Mouse (Mus musculus): ENCODE measurements around the gene Cyb5r1. TPM values are rescaled to one million over a fixed set of nuclear protein-coding genes. Genes with fewer than 3 reads are reported as not detected.
"Not testable (repeated sequence)": the region's sequence is repeated elsewhere in the genome, so short reads cannot be mapped to it uniquely, and the experiment has no call there.

Gene Cyb5r1
- polyA plus RNA-seq, 1 experiment from 2014 or later: 39.9 TPM

DNA sequence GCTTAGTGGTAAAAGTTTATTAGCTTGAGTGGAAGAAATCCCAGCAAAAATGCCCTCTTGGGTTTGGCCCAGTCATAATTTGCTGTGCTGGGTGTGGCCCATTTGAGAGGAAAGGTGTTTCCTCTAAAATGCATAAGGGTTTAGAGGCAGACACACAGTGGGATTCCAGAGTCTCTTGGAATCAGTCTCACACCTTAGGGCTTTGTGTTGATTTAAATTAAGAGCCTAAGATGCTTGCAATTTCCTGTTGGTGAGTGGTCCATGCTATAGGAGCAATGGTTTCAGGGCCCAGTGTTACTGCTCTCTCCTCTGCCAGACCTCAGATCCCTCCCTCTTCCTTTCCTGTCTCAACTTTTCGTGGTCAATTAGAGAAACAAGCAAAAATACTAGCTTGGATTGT, 13.8 kb downstream of the Cyb5r1 start:
- 40% methylated on average over 1 of the region's 1 CpGs for WGBS
- H3K36me3 ChIP-seq (ENCODE audit: control insufficient read depth, insufficient read depth, low read length): peaks cover 11% of the 10 kb centered on the region; the same call in 1 of the 2 replicates
- H3K9ac ChIP-seq (replicated peaks; ENCODE audit: low read depth, low read length): no peak overlapping the region
- peaks cover 24% of the 10 kb centered on the region for H3K4me1 ChIP-seq (ENCODE audit: control insufficient read depth, insufficient read depth, low read length)
- no peak for ATAC-seq (ENCODE audit: insufficient number of reproducible peaks, insufficient read depth, low FRiP score, low read depth)
- no peaks in the 10 kb centered on the region for H3K9me3 ChIP-seq (ENCODE audit: control insufficient read depth, low read depth, low read length)
- no peaks in the 10 kb centered on the region for H3K27me3 ChIP-seq (ENCODE audit: control insufficient read depth, insufficient read depth, low read length)
- H3K4me3 ChIP-seq (ENCODE audit: low read depth, low read length): no peak overlapping the region
- H3K4me2 ChIP-seq (replicated peaks; ENCODE audit: low read depth, low read length): no peak overlapping the region
- H3K27ac ChIP-seq (ENCODE audit: low read length): no peak overlapping the region

GRCm38 (mm10) chr1:134419751-134420458, 14.5 kb downstream of the Cyb5r1 start:
- no peak for ATAC-seq (ENCODE audit: insufficient number of reproducible peaks, insufficient read depth, low FRiP score, low read depth)
- H3K4me2 ChIP-seq (replicated peaks; ENCODE audit: low read depth, low read length): no peak overlapping the region
- peaks cover 17% of the 10 kb centered on the region for H3K36me3 ChIP-seq (ENCODE audit: control insufficient read depth, insufficient read depth, low read length)
- H3K9me3 ChIP-seq (ENCODE audit: control insufficient read depth, low read depth, low read length): no peaks in the 10 kb centered on the region
- H3K9ac ChIP-seq (replicated peaks; ENCODE audit: low read depth, low read length): no peak overlapping the region
- no peaks in the 10 kb centered on the region for H3K27me3 ChIP-seq (ENCODE audit: control insufficient read depth, insufficient read depth, low read length)
- H3K4me1 ChIP-seq (ENCODE audit: control insufficient read depth, insufficient read depth, low read length): peaks cover 18% of the 10 kb centered on the region
- 57% methylated on average over 5 of the region's 5 CpGs for WGBS
- H3K27ac ChIP-seq (ENCODE audit: low read length): no peak overlapping the region
- no peak overlapping the region for H3K4me3 ChIP-seq (ENCODE audit: low read depth, low read length)

DNA sequence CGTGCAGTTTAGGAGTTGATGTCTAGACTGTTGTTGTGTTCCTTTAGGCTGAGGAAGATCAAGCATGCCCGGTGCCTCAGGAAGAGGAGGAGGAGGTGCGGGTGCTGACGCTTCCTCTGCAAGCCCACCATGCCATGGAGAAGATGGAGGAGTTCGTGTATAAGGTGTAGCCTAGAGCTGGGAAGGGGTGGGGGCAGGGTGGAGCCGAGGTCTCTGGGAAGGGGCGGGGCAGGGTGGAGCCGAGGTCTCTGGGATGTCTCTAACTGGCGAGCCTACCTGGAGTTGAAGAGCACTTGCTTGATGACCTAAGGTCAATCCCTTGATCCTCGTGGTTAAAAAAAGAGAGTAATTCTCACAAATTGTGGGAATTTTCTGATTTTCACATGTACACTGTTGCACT, 18.6 kb downstream of the Cyb5r1 start:
- no peaks in the 10 kb centered on the region for H3K27me3 ChIP-seq (ENCODE audit: control insufficient read depth, insufficient read depth, low read length)
- 0 out of 2 replicates have a peak, but pooled peaks cover 4% of the 10 kb centered on the region for H3K4me1 ChIP-seq (ENCODE audit: control insufficient read depth, insufficient read depth, low read length)
- H3K27ac ChIP-seq (ENCODE audit: low read length): no peak overlapping the region
- H3K4me2 ChIP-seq (replicated peaks; ENCODE audit: low read depth, low read length): no peak overlapping the region
- WGBS: 63% methylated on average over 10 of the region's 10 CpGs
- no peaks in the 10 kb centered on the region for H3K9me3 ChIP-seq (ENCODE audit: control insufficient read depth, low read depth, low read length)
- H3K4me3 ChIP-seq (ENCODE audit: low read depth, low read length): no peak overlapping the region
- H3K9ac ChIP-seq (replicated peaks; ENCODE audit: low read depth, low read length): no peak overlapping the region
- ATAC-seq (ENCODE audit: insufficient number of reproducible peaks, insufficient read depth, low FRiP score, low read depth): peak; percentile 67; the same call in 1 of the 2 replicates
- peaks cover 56% of the 10 kb centered on the region for H3K36me3 ChIP-seq (ENCODE audit: control insufficient read depth, insufficient read depth, low read length)

GRCm38 (mm10) chr1:134426289-134426688, 20.9 kb downstream of the Cyb5r1 start:
- Histone ChIP-seq H3K36me3 (ENCODE audit: control insufficient read depth, insufficient read depth, low read length) (peaks cover 67% of the 10 kb centered on the region), H3K27me3 (ENCODE audit: control insufficient read depth, insufficient read depth, low read length) (no peaks in the 10 kb centered on the region), H3K4me2 (replicated peaks; ENCODE audit: low read depth, low read length) (no peak overlapping the region), H3K9ac (replicated peaks; ENCODE audit: low read depth, low read length) (no peak overlapping the region), H3K27ac (ENCODE audit: low read length) (no peak overlapping the region), H3K4me3 (ENCODE audit: low read depth, low read length) (no peak overlapping the region), H3K4me1 (ENCODE audit: control insufficient read depth, insufficient read depth, low read length) (no peaks in the 10 kb centered on the region), H3K9me3 (ENCODE audit: control insufficient read depth, low read depth, low read length) (no peaks in the 10 kb centered on the region)
- 72% methylated on average over 5 of the region's 5 CpGs for WGBS
- ATAC-seq (ENCODE audit: insufficient number of reproducible peaks, insufficient read depth, low FRiP score, low read depth): peak; percentile 90; the same call in 1 of the 2 replicates

- Histone ChIP-seq H3K9ac (replicated peaks; ENCODE audit: low read depth, low read length) (no peak overlapping the region), H3K4me2 (replicated peaks; ENCODE audit: low read depth, low read length) (no peak overlapping the region), H3K36me3 (ENCODE audit: control insufficient read depth, insufficient read depth, low read length) (peaks cover 37% of the 10 kb centered on the region), H3K27ac (ENCODE audit: low read length) (no peak overlapping the region), H3K4me3 (ENCODE audit: low read depth, low read length) (no peak overlapping the region), H3K27me3 (ENCODE audit: control insufficient read depth, insufficient read depth, low read length) (no peaks in the 10 kb centered on the region), H3K9me3 (ENCODE audit: control insufficient read depth, low read depth, low read length) (no peaks in the 10 kb centered on the region), H3K4me1 (ENCODE audit: control insufficient read depth, insufficient read depth, low read length) (no peaks in the 10 kb centered on the region)
- WGBS: 73% methylated on average over 10 of the region's 10 CpGs
- no peak for ATAC-seq (ENCODE audit: insufficient number of reproducible peaks, insufficient read depth, low FRiP score, low read depth)
Measured at GRCm38 (mm10) chr1:134433002-134433401, 27.6 kb downstream of the Cyb5r1 start.

- ATAC-seq (ENCODE audit: insufficient number of reproducible peaks, insufficient read depth, low FRiP score, low read depth): no peak
- Histone ChIP-seq H3K36me3 (ENCODE audit: control insufficient read depth, insufficient read depth, low read length) (peaks cover 33% of the 10 kb centered on the region), H3K4me3 (ENCODE audit: low read depth, low read length) (no peak overlapping the region), H3K27ac (ENCODE audit: low read length) (no peak overlapping the region), H3K9ac (replicated peaks; ENCODE audit: low read depth, low read length) (no peak overlapping the region), H3K4me2 (replicated peaks; ENCODE audit: low read depth, low read length) (no peak overlapping the region), H3K4me1 (ENCODE audit: control insufficient read depth, insufficient read depth, low read length) (no peaks in the 10 kb centered on the region), H3K9me3 (ENCODE audit: control insufficient read depth, low read depth, low read length) (no peaks in the 10 kb centered on the region), H3K27me3 (ENCODE audit: control insufficient read depth, insufficient read depth, low read length) (no peaks in the 10 kb centered on the region)
- WGBS: 90% methylated on average over 4 of the region's 4 CpGs
Measured at GRCm38 (mm10) chr1:134433473-134433872, 28.1 kb downstream of the Cyb5r1 start.

- Histone ChIP-seq H3K27ac (ENCODE audit: low read length) (no peak overlapping the region), H3K9ac (replicated peaks; ENCODE audit: low read depth, low read length) (no peak overlapping the region), H3K9me3 (ENCODE audit: control insufficient read depth, low read depth, low read length) (no peaks in the 10 kb centered on the region), H3K27me3 (ENCODE audit: control insufficient read depth, insufficient read depth, low read length) (no peaks in the 10 kb centered on the region), H3K4me3 (ENCODE audit: low read depth, low read length) (no peak overlapping the region), H3K4me2 (replicated peaks; ENCODE audit: low read depth, low read length) (no peak overlapping the region), H3K36me3 (ENCODE audit: control insufficient read depth, insufficient read depth, low read length) (peaks cover 25% of the 10 kb centered on the region), H3K4me1 (ENCODE audit: control insufficient read depth, insufficient read depth, low read length) (no peaks in the 10 kb centered on the region)
- WGBS: 34% methylated on average over 4 of the region's 4 CpGs
- ATAC-seq (ENCODE audit: insufficient number of reproducible peaks, insufficient read depth, low FRiP score, low read depth): no peak
Measured at GRCm38 (mm10) chr1:134435414-134435813, 30.1 kb downstream of the Cyb5r1 start.

DNA sequence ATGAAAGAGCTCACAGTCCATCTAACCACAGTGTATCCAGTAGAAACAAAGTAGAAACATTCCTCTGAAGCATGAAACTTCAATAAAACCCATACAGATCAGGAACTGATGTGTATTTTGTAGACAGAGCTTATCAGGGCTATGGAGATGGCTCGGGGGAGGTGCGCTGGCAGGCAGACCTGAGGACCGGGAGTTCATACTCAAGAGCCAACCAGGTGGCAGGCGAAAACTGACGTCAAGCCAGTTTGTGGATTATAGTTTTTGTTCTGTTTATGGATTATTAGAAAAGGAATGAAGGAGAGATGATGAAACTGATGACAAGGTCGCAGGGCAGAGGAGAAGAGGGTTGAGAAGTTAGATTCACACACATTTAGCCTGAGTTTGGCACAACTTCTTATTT, 35.1 kb downstream of the Cyb5r1 start:
- H3K4me2 ChIP-seq (replicated peaks; ENCODE audit: low read depth, low read length): no peak overlapping the region
- 77% methylated on average over 6 of the region's 6 CpGs for WGBS
- no peak for ATAC-seq (ENCODE audit: insufficient number of reproducible peaks, insufficient read depth, low FRiP score, low read depth)

DNA sequence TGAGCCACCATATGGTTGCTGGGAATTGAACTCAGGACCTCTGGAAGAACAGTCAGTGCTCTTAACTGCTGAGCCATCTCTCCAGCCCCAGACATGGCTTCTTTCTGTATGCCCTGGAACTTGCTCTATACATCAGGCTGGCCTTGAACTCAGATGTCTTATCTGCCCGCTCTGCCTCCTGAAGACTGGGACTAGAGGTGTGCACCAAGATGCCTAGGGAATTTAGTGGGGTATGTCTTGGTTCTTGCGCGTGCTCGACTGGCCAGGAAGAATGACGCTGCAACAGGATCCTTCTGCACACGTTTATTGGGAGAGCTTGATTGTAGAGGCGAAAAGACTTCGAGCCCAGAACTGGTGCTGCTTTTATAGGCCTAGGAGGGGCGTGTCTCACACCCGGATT, 36.4 kb downstream of the Cyb5r1 start:
- H3K36me3 ChIP-seq (ENCODE audit: control insufficient read depth, insufficient read depth, low read length); H3K27me3 ChIP-seq (ENCODE audit: control insufficient read depth, insufficient read depth, low read length); H3K27ac ChIP-seq (ENCODE audit: low read length); H3K9me3 ChIP-seq (ENCODE audit: control insufficient read depth, low read depth, low read length); H3K4me1 ChIP-seq (ENCODE audit: control insufficient read depth, insufficient read depth, low read length); ATAC-seq (ENCODE audit: insufficient number of reproducible peaks, insufficient read depth, low FRiP score, low read depth); H3K4me2 ChIP-seq (replicated peaks; ENCODE audit: low read depth, low read length); H3K9ac ChIP-seq (replicated peaks; ENCODE audit: low read depth, low read length); H3K4me3 ChIP-seq (ENCODE audit: low read depth, low read length): not testable (repeated sequence)
- 96% methylated on average over 7 of the region's 10 CpGs for WGBS

More for the DNA sequence above, 35.1 kb downstream of the Cyb5r1 start:
- Histone ChIP-seq H3K9me3 (ENCODE audit: control insufficient read depth, low read depth, low read length) (no peaks in the 10 kb centered on the region), H3K36me3 (ENCODE audit: control insufficient read depth, insufficient read depth, low read length) (no peaks in the 10 kb centered on the region), H3K4me3 (ENCODE audit: low read depth, low read length) (no peak overlapping the region), H3K27me3 (ENCODE audit: control insufficient read depth, insufficient read depth, low read length) (no peaks in the 10 kb centered on the region), H3K4me1 (ENCODE audit: control insufficient read depth, insufficient read depth, low read length) (no peaks in the 10 kb centered on the region), H3K9ac (replicated peaks; ENCODE audit: low read depth, low read length) (no peak overlapping the region), H3K27ac (ENCODE audit: low read length) (no peak overlapping the region)

Data from stomach, embryonic 14.5 days (tissue).